Mouse (Mus musculus): ENCODE measurements around the gene Uso1. TPM values are rescaled to one million over a fixed set of nuclear protein-coding genes. Genes with fewer than 3 reads are reported as not detected.
"Not testable (repeated sequence)": the region's sequence is repeated elsewhere in the genome, so short reads cannot be mapped to it uniquely, and the experiment has no call there.

Gene Uso1
- total RNA-seq, 2 experiments from 2014 or later = 20.8 to 44.9 TPM

GRCm38 (mm10) chr5:92183071-92183830 is 45.5 kb downstream of the Uso1 start:
- ATAC-seq (replicated peaks; ENCODE audit: low FRiP score, poor library complexity, severe bottlenecking) = no peak

DNA sequence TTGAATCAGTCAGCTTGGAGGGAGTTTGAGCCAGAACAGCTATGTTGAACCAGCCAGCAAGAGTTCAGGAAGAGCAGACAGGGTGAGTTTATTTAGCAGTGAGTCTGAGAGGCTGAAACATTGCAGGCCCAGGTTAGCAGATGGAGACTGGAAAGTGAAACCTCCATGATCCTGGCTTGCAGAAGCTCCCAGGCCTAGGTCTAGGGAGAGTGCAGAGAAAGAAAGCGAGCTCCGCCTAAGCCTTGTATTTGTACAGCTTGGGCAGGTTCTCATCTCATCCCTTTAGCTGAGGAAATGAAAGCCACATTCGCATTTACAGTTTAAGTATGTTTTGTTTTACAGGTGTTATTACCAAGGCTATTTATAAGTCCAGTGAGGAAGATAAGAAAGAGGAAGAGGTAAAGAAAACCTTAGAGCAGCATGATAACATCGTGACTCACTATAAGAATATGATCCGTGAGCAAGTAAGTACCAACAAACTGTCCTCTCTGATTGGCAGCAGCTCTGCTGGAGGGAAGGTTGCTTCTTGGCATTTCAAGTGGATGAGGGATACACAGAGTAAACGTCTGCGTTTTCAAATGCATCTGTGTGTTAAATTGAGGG is 51.2 kb downstream of the Uso1 start:
- no peak for ATAC-seq (replicated peaks; ENCODE audit: low FRiP score, poor library complexity, severe bottlenecking)

DNA sequence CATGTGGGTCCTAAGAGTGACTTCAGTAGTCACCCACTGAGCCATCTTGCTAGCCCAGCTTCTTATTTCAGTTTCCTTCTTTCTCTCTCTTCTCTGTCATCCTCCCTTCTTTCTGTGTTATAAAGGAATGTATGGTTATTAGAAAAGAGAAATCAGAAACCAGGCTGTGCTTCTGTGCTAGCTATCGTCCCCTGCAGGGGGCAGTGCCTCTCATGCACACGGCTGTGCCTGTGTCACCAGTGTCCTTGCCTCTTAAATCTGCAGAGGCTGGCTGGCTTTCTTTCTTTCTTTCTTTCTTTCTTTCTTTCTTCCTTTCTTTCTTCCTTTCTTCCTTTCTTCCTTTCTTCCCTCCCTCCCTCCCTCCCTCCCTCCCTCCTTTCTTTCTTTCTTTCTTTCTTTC is 58.0 kb downstream of the Uso1 start:
- not testable (repeated sequence) for ATAC-seq (replicated peaks; ENCODE audit: low FRiP score, poor library complexity, severe bottlenecking)

DNA sequence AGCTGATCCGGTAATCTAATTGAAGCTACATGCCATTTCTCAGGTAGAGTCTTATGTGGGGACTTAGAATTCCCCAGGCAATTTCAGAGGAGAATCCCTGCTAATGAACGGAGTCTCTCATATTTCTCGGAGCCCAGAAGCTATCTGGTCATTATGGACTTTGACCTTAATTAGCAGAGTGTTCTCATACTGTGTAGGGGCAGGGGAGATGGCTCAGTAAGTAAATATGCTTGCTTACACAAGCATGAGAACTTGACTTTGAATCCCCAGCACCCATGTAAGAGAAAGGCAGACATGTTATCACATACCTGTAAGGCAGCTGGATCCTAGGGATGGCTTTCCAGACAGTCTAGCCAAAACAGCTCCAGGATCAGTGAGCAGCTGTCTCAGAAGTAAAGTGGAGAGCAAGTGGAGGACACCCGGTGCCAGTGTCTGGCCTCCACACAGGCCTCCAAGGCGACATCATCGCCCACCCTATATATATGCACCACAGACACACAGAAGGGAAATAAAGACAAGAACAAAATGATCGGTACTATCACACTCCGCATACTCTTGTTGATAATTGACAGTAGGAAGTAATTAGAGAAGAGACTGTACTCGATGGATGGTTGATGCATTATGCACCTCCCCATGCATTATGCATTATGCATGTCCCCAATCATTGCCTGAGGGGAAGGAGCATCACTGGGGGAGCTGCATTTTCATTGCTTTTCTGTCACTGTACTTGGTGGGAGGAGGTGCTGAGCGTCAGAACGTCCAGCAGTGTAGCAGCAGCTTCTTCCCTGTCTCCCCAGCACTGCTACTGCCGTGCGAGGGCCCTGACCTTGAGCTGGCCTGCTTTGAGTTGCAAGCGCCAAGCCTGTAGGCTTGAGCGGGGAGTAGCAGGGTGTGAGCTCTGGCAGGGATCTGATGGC is 59.4 kb downstream of the Uso1 start:
- ATAC-seq (replicated peaks; ENCODE audit: low FRiP score, poor library complexity, severe bottlenecking) = 0 out of 2 replicates have a peak, but pooled peaks have one; percentile 27

GRCm38 (mm10) chr5:92198266-92198665 is 60.5 kb downstream of the Uso1 start:
- no peak for ATAC-seq (replicated peaks; ENCODE audit: low FRiP score, poor library complexity, severe bottlenecking)

DNA sequence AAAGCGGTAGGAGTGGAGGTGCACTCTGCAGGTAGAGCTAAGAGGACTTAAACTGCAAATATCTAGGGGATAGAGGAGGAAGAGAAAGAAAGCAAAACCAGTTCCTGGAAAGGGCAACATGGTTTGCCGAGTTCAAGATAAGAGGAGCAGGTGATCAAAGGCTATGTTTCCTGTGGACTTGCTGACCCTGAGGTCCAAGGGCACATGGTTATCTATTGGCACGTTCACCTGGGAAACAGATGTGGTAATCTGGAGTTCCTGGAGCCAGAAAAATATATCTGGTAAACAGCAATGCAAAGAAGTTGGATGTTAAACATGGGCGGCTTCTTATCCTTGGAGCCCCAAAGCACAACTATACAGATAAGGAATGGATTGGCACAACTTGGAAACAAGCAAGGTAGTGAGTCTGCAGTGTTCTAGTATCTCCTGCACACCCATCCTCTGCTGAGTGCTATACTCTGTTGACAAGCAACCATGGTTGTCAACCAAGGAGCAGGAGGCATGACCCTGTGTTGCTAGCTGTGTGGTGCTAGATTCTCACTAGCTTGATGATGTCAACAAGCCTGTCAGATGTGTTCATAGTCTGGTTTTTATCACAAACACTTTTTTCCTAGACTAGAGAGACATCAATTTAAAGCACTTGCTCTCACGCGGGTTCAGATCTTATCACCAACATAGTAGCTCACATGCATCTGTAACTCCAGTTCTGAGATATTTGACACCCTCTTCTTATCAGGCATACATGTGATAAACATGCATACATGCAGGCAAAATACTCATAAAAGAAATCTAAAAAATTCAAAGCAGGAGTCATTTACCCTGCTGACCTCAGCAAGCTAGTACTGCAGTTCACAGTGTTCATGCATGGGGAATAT is 66.7 kb downstream of the Uso1 start:
- peak; percentile 46; the same call in 1 of the 2 replicates for ATAC-seq (replicated peaks; ENCODE audit: low FRiP score, poor library complexity, severe bottlenecking)

GRCm38 (mm10) chr5:92205184-92205583 is 67.4 kb downstream of the Uso1 start:
- ATAC-seq (replicated peaks; ENCODE audit: low FRiP score, poor library complexity, severe bottlenecking) = no peak

- no peak for ATAC-seq (replicated peaks; ENCODE audit: low FRiP score, poor library complexity, severe bottlenecking)
Observed at GRCm38 (mm10) chr5:92205706-92206105, 68.0 kb downstream of the Uso1 start.

DNA sequence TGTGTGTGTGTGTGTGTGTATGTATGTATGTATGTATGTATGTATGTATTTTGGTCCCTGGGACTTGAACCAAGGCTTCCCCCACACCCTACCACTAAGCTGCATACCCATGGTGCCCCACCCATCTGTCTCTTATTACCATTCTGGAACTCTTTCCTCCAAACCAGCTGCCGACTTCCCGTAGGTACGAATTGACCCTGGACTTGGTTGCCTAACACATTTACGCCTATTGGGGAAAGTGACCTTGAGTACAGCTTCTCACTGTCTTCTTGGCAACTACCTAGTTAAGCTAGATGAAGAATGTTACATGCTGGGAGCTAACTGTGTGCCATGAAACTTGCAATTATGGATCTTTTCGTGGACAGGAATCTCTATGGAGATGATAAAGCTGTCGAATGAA is 68.4 kb downstream of the Uso1 start:
- no peak for ATAC-seq (replicated peaks; ENCODE audit: low FRiP score, poor library complexity, severe bottlenecking)

DNA sequence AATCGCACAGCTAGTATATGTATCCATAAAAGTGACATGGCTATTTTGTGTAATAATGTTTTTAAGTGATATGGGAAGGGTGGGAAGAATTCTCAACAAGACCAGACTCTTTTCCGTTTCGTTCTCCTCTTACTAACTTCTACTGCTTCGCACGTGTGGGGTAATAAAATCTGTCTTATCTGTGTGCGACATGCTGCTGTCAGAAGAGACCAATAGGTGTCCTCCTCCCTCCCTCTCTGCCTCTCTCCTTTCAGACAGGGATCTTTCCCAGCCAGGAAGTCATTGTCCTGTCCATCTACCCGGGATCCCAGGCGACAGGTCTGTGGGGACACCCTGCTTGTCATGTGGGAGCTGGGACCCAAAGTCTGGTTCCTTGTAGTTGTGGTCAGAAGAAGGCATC is 72.5 kb downstream of the Uso1 start:
- ATAC-seq (replicated peaks; ENCODE audit: low FRiP score, poor library complexity, severe bottlenecking) = no peak

DNA sequence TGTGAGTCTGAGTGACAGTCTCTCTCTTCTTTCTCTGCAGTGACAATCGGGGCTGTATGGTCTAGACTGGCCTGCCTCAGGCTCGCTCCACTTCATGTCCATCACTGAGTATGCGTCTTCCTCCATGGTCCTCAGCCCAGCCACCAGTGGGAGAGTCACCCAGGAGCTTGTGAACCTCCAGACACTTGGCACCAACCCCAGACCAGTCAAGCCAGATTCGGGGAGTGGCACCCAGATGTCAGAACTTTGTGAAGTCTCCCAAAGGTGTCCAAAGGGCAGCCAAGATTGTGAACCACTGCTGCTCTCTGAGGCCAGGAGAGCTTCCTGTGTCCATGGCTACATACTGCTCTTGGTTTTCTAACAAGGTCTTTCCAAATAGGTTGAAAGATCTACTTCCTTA is 74.5 kb downstream of the Uso1 start:
- ATAC-seq (replicated peaks; ENCODE audit: low FRiP score, poor library complexity, severe bottlenecking) = no peak

GRCm38 (mm10) chr5:92215308-92215707 is 77.6 kb downstream of the Uso1 start, which contains the start of gene U90926:
Gene U90926 (minus strand): TSS chr5:92215408.
- no peak for ATAC-seq (replicated peaks; ENCODE audit: low FRiP score, poor library complexity, severe bottlenecking)

DNA sequence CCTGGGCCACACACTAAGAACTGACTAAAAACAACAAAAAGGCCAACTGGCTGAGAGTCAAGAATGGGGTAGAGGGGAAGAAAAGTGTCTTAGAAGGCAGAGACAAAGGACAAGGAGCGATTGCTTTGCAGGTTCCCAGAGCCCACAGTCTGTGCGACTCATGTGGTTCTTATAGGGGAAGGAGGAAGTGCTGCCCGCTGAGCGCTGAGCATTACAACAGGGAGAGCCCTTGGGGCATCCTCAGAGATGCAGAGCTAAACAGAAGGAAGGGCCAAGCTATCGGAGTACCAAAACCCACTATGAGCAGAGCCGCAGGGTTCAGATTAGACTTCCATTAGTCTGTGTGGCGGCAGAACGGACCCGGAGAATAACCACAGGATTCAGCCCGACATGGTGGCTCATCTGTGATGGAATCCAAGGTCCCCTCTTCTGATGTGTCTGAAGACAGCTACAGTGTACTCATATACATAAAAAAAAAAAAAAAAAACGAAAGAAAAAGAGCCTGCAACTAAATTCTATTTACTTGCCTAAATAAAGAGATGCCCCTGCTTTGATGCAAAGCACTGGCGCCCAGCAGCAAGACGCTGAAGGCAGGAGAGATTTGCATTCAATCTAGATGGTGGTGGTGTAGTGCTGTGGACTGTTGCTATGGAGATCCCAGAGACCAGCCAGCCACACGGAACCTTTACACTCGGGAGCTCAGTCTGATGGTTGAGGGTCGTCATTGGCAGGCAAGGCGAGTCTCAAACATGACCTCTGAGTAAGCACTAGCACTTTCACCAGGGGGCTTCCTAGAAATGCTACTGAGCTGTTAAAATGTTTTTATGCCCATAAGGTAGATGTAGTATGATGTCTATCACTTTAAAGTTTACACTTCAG is 81.4 kb downstream of the Uso1 start:
- no peak for ATAC-seq (replicated peaks; ENCODE audit: low FRiP score, poor library complexity, severe bottlenecking)

GRCm38 (mm10) chr5:92219826-92220225 is 82.1 kb downstream of the Uso1 start:
- ATAC-seq (replicated peaks; ENCODE audit: low FRiP score, poor library complexity, severe bottlenecking) = no peak

GRCm38 (mm10) chr5:92220287-92220902 is 82.7 kb downstream of the Uso1 start:
- ATAC-seq (replicated peaks; ENCODE audit: low FRiP score, poor library complexity, severe bottlenecking) = no peak

GRCm38 (mm10) chr5:92227782-92228181 is 90.0 kb downstream of the Uso1 start:
- no peak for ATAC-seq (replicated peaks; ENCODE audit: low FRiP score, poor library complexity, severe bottlenecking)

- no peak for ATAC-seq (replicated peaks; ENCODE audit: low FRiP score, poor library complexity, severe bottlenecking)
Observed at GRCm38 (mm10) chr5:92228776-92229175, 91.0 kb downstream of the Uso1 start.

DNA sequence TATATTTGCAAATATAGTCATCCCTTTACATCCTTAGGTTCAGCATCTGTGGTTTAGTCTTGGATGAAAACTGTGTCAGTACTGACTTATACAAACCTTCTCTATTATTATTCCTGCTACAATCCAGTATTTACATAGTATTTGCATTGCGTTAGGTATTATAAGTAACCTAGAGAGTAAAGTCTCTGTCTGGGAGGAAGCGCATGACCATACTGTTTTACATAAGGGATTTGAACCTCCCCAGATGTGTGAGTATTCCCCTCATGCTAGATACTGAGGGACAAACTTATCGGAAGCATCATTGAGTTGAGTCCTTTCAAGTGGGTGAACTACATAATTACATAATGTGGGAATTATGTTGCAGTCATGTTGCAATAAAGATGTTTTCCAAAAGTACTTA is 91.8 kb downstream of the Uso1 start:
- ATAC-seq (replicated peaks; ENCODE audit: low FRiP score, poor library complexity, severe bottlenecking) = no peak
